Mouse (Mus musculus) hindbrain, embryonic 11.5 days (tissue): ENCODE results near the gene Clec2d. TPM values are rescaled to one million over a fixed set of nuclear protein-coding genes. Genes with fewer than 3 reads are reported as not detected.
A peak's percentile ranks its signal among the peaks of the same experiment; 100 is the strongest.
"Not testable (repeated sequence)": the region's sequence is repeated elsewhere in the genome, so short reads cannot be mapped to it uniquely, and the experiment has no call there.

ENCODE experiments used
- ATAC-seq: fragments of 200-750 bp; cut with Nextera tagmentation; 2 replicates; pipeline ENCODE4 v1.8.0; 2017; ENCODE audit warnings: mild to moderate bottlenecking, moderate TSS enrichment, moderate library complexity; ENCODE audit not compliant: low FRiP score
- DNase-seq: peaks from one replicate; pipeline ENCODE4 v3.0.0-alpha.2; 2015; ENCODE audit warnings: low spot score
- H3K27ac ChIP-seq: fragments of 300-500 bp; sonication (generic); 2 replicates; pipeline ENCODE4 v1.5.1; 2014; ENCODE audit warnings: mild to moderate bottlenecking, low read depth, low read length
- H3K27me3 ChIP-seq: fragments of 300-500 bp; sonication (generic); 2 replicates; pipeline ENCODE4 v1.6.1; 2014; ENCODE audit warnings: mild to moderate bottlenecking, low read length, moderate library complexity, mixed read lengths; ENCODE audit not compliant: control insufficient read depth, insufficient read depth
- H3K36me3 ChIP-seq: fragments of 300-500 bp; sonication (generic); 2 replicates; pipeline ENCODE4 v1.6.1; 2014; ENCODE audit warnings: mild to moderate bottlenecking, low read length, moderate library complexity, mixed read lengths; ENCODE audit not compliant: control insufficient read depth, insufficient read depth
- H3K4me1 ChIP-seq: fragments of 300-500 bp; sonication (generic); replicated peaks from 2 replicates; pipeline ENCODE4 v1.6.1; 2014; ENCODE audit warnings: low read length, mixed read lengths; ENCODE audit not compliant: control insufficient read depth, insufficient read depth
- H3K4me2 ChIP-seq: fragments of 300-500 bp; sonication (generic); replicated peaks from 2 replicates; pipeline ENCODE4 v1.6.1; 2014; ENCODE audit warnings: mild to moderate bottlenecking, low read depth, low read length
- H3K4me3 ChIP-seq: fragments of 300-500 bp; sonication (generic); 2 replicates; pipeline ENCODE4 v1.5.1; 2014; ENCODE audit warnings: low read depth, low read length
- H3K9ac ChIP-seq: fragments of 300-500 bp; sonication (generic); 2 replicates; pipeline ENCODE4 v1.6.1; 2014; ENCODE audit warnings: low read depth, low read length
- H3K9me3 ChIP-seq: fragments of 300-500 bp; sonication (generic); 2 replicates; pipeline ENCODE4 v1.6.1; 2016; ENCODE audit warnings: low read length; ENCODE audit not compliant: control insufficient read depth
- WGBS: fragments of 180-500 bp; shearing (Covaris S2); extraction: QIAGEN DNeasy Blood & Tissue Kit; methylation state at CpG from one replicate; pipeline ENCODE4 v1.1.7; 2014; 5-methylcytosine and 5-hydroxymethylcytosine counted together
- polyA plus RNA-seq: library from polyadenylated mRNA; unstranded; fragments of >200 nt; fragmentation: Nextera tagmentation; extraction: Ambion mirVana; gene quantifications from 2 replicates; pipeline ENCODE4 v1.2.1, GENCODE M21; 2014

Gene Clec2d
- polyA plus RNA-seq, 1 experiment from 2014 or later, result not detected

GRCm38 (mm10) chr6:129170925-129171324 is 9.5 kb upstream of the Clec2d start:
- 0 out of 2 replicates have a peak, but pooled peaks have one; percentile 53 for ATAC-seq

GRCm38 (mm10) chr6:129171675-129172074 is 8.7 kb upstream of the Clec2d start:
- H3K4me3 ChIP-seq, result no peak overlapping the region
- no peaks in the 10 kb centered on the region for H3K9me3 ChIP-seq
- no peak overlapping the region for H3K9ac ChIP-seq
- 96% methylated on average over 1 of the region's 1 CpGs for WGBS
- no peaks in the 10 kb centered on the region for H3K36me3 ChIP-seq
- no peak overlapping the region for H3K27ac ChIP-seq
- DNase-seq, result no peak
- no peak overlapping the region for H3K4me2 ChIP-seq
- no peak for ATAC-seq
- H3K4me1 ChIP-seq, result no peaks in the 10 kb centered on the region
- no peaks in the 10 kb centered on the region for H3K27me3 ChIP-seq

More at GRCm38 (mm10) chr6:129170925-129171324, 9.5 kb upstream of the Clec2d start:
- H3K27me3 ChIP-seq, result no peaks in the 10 kb centered on the region
- no peak overlapping the region for H3K9ac ChIP-seq
- WGBS, result 81% methylated on average over 1 of the region's 1 CpGs
- H3K4me1 ChIP-seq, result no peaks in the 10 kb centered on the region
- DNase-seq, result no peak
- no peak overlapping the region for H3K4me3 ChIP-seq
- no peak overlapping the region for H3K4me2 ChIP-seq
- H3K27ac ChIP-seq, result no peak overlapping the region
- H3K9me3 ChIP-seq, result no peaks in the 10 kb centered on the region
- no peaks in the 10 kb centered on the region for H3K36me3 ChIP-seq

DNA sequence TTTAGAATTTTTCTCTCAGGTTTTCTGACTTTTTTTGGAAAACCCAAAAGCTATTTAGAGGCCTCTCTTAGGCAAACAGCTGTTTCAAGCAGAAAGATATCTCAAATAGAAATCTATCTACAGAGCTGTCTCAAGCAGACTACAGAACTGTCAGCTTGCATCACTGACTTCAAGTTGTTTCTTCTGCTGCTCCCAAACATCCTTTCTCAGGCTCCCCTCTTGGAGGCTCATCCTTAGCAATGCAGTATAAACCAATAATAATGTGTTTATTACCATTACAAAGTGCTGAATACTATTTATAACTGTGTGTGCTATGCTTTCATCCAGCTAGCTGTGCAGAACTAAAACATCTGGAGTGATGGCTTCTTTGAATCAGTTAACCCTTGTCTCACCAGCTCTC is 5.6 kb upstream of the Clec2d start:
- no peak overlapping the region for H3K9ac ChIP-seq
- no peak for DNase-seq
- H3K27me3 ChIP-seq, result no peaks in the 10 kb centered on the region

DNA sequence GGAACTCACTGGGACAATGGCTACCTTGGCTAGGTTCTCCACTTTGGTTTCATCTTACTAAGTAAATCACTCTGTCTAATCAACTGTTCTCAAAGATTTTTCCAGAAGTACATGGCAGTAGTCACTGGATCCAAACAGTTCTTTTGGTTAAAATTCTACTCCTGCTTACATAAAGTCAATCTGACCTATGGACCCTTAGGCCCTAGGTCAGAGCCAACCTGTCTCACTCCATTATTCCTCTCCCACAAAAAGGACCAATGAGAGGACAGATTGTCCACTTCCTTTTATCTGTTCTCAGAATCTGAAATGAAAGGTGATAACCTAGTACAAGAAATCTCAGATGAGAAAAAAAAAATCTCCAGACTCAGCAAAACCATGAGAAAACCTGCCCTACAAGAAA is 4.8 kb upstream of the Clec2d start:
- Histone ChIP-seq H3K9me3 (no peaks in the 10 kb centered on the region), H3K4me1 (no peaks in the 10 kb centered on the region), H3K4me2 (no peak overlapping the region), H3K4me3 (no peak overlapping the region), H3K9ac (no peak overlapping the region), H3K27ac (no peak overlapping the region), H3K36me3 (no peaks in the 10 kb centered on the region), H3K27me3 (no peaks in the 10 kb centered on the region)
- no peak for DNase-seq
- no peak for ATAC-seq

More for the DNA sequence above, 5.6 kb upstream of the Clec2d start:
- Histone ChIP-seq H3K4me1 (no peaks in the 10 kb centered on the region), H3K36me3 (no peaks in the 10 kb centered on the region), H3K4me3 (no peak overlapping the region), H3K9me3 (no peaks in the 10 kb centered on the region), H3K27ac (no peak overlapping the region), H3K4me2 (no peak overlapping the region)
- ATAC-seq, result no peak

DNA sequence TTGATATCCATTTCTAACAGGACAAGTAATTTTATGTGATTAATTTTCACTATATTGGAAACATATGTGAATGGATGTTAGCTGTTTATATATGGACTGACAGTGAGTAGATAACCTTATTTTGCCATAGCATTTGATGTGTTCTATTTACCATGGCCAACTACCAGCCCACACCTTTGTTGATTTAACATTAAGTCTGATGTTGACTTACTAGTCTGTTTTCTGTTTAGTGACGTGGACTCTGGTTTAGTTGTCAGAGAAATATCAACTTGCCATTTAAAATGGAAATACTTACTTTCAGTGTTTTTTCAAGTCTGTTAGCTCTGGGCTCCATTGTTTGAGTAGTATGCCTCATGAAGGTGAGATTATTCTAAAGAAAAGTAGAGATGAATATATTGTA is 3.8 kb upstream of the Clec2d start:
- WGBS, result 75% methylated on average over 1 of the region's 1 CpGs

GRCm38 (mm10) chr6:129179281-129179680 is 1.1 kb upstream of the Clec2d start:
- no peak overlapping the region for H3K27ac ChIP-seq
- H3K9ac ChIP-seq, result no peak overlapping the region
- no peak for DNase-seq
- no peaks in the 10 kb centered on the region for H3K27me3 ChIP-seq
- no peaks in the 10 kb centered on the region for H3K9me3 ChIP-seq
- no peaks in the 10 kb centered on the region for H3K4me1 ChIP-seq
- no peak for ATAC-seq
- H3K4me3 ChIP-seq, result no peak overlapping the region
- no peak overlapping the region for H3K4me2 ChIP-seq
- WGBS, result 97% methylated on average over 2 of the region's 2 CpGs
- no peaks in the 10 kb centered on the region for H3K36me3 ChIP-seq

More for the DNA sequence above, 3.8 kb upstream of the Clec2d start:
- ATAC-seq (no peak), DNase-seq (no peak)
- Histone ChIP-seq H3K27me3 (no peaks in the 10 kb centered on the region), H3K36me3 (no peaks in the 10 kb centered on the region), H3K4me2 (no peak overlapping the region), H3K27ac (no peak overlapping the region), H3K4me3 (no peak overlapping the region), H3K9me3 (no peaks in the 10 kb centered on the region), H3K9ac (no peak overlapping the region), H3K4me1 (no peaks in the 10 kb centered on the region)

DNA sequence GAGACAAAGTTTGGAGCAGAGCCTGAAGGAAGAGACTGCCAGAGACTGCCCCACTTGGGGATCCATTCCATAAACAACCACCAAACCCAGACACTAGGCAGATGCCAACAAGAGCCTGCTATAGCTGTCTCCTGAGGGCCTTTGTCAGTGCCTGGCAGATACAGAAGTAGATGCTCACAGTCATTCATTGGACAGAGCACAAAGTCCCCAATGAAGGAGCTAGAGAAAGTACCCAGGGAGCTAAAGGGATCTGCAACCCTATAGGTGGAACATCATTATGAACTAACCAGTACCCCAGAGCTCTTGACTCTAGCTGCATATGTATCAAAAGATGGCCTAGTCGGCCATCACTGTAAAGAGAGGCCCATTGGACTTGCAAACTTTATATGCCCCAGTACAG is 584 bp upstream of the Clec2d start:
- H3K4me3 ChIP-seq, H3K4me1 ChIP-seq, H3K36me3 ChIP-seq, H3K9ac ChIP-seq, H3K27me3 ChIP-seq, H3K4me2 ChIP-seq, H3K9me3 ChIP-seq, DNase-seq, H3K27ac ChIP-seq: not testable (repeated sequence)
- 86% methylated on average over 1 of the region's 1 CpGs for WGBS
- ATAC-seq, result peak; percentile 15; the same call in 1 of the 2 replicates

DNA sequence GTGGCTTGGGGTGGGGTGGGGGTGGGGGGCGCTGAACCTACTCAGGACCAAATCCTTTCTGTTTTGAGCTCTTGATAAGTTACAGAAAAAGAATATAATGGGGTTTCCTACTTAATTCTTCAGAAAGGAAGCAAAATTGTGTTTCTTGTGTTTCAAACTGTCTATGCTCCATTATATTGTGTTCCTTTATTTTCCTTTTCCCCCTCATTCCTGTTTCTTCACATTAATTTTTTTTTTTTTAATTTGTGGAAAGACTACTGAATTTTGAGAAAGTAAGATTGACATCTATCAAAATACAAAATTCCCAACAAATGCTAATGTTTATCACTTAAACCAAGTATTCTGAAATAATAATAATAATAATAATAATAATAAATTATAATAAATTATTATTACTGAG is 834 bp downstream of the Clec2d start:
- H3K27ac ChIP-seq, result peak overlapping the region; percentile 62; the same call in 1 of the 2 replicates
- H3K9ac ChIP-seq, result peak overlapping the region; percentile 41; the same call in 1 of the 2 replicates
- no peaks in the 10 kb centered on the region for H3K4me1 ChIP-seq
- no peaks in the 10 kb centered on the region for H3K36me3 ChIP-seq
- H3K27me3 ChIP-seq, result no peaks in the 10 kb centered on the region
- 25% methylated on average over 1 of the region's 1 CpGs for WGBS
- no peaks in the 10 kb centered on the region for H3K9me3 ChIP-seq
- peak overlapping the region; percentile 32 for H3K4me2 ChIP-seq
- ATAC-seq (no peak), DNase-seq (no peak)
- peak overlapping the region; percentile 28; the same call in 1 of the 2 replicates for H3K4me3 ChIP-seq

GRCm38 (mm10) chr6:129181683-129182082 is 1.3 kb downstream of the Clec2d start:
- no peak for DNase-seq
- ATAC-seq, result no peak
- Histone ChIP-seq H3K4me1 (no peaks in the 10 kb centered on the region), H3K9ac (no peak overlapping the region), H3K4me2 (no peak overlapping the region), H3K36me3 (no peaks in the 10 kb centered on the region), H3K27me3 (no peaks in the 10 kb centered on the region), H3K4me3 (no peak overlapping the region), H3K27ac (no peak overlapping the region), H3K9me3 (no peaks in the 10 kb centered on the region)
